Mouse (Mus musculus): ENCODE results near the gene Fam198a. TPM values are rescaled to one million over a fixed set of nuclear protein-coding genes. Genes with fewer than 3 reads are reported as not detected.

Fam198a gene
- total and polyA plus RNA-seq, 2 experiments = 4.0 to 4.4 TPM

DNA sequence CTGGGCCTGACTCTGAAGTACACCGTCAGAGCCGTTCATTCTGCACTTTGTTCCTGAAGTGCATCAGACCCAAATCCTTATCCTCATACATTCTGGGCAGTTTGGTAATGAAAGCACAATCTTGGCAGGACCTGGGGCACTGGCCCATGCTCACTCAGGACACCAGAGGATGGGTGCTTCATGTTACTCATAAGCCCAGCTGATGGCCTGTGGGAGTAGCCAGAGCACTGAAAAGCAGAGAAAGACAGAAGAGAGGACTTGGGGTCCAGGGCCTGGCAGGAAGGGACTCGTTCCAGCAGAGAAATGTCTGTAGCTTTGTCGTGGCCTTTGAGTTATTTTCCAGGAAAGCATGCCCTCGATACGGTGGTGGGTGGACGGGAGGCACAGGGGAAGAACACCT is 79.0 kb downstream of the Fam198a start:
- H3K27ac ChIP-seq (replicated peaks; ENCODE audit: insufficient read depth, low read depth, low read length) = no peak overlapping the region
- H3K4me3 ChIP-seq (ENCODE audit: insufficient read depth, low read depth, low read length) = no peak overlapping the region
- no peak for DNase-seq (ENCODE audit: extremely low read depth, low read depth, low spot score)
- no peaks in the 10 kb centered on the region for H3K79me2 ChIP-seq (ENCODE audit: control insufficient read depth, insufficient read depth, low read length)
- 93% methylated on average over 7 of the region's 7 CpGs for WGBS
- H3K36me3 ChIP-seq (ENCODE audit: control insufficient read depth, insufficient read depth, low read length) = no peaks in the 10 kb centered on the region
- peaks cover 22% of the 10 kb centered on the region for H3K4me1 ChIP-seq (ENCODE audit: control insufficient read depth, insufficient read depth, low read length)
- TF ChIP-seq POLR2A (IDR thresholded peaks at IDR 0.05; ENCODE audit: extremely low read depth, insufficient read depth, low read length) (no peak), CTCF (IDR thresholded peaks at IDR 0.05; ENCODE audit: low read depth, low read length) (no peak)
- H3K27me3 ChIP-seq (ENCODE audit: control insufficient read depth, insufficient read depth, low read length) = no peaks in the 10 kb centered on the region
- H3K9ac ChIP-seq (ENCODE audit: low read depth, low read length) = no peak overlapping the region

Other genes with a start within 250 kb of the Fam198a start
- 3.7 and 4.1 TPM in 2 replicates for gene Sec22c, start 245.5 kb upstream of the Fam198a start, total RNA-seq (2014; rRNA removed)
- 5.7 and 9.5 TPM in 2 replicates for gene Sec22c, start 245.5 kb upstream of the Fam198a start, polyA plus RNA-seq (2012; rRNA removed)
- gene Ss18l2, start 240.7 kb upstream of the Fam198a start, total RNA-seq (2014; rRNA removed) = 82.4 and 83.3 TPM in 2 replicates
- gene Ss18l2, start 240.7 kb upstream of the Fam198a start, polyA plus RNA-seq (2012; rRNA removed) = 35.2 and 56.8 TPM in 2 replicates
- 36.7 and 38.4 TPM in 2 replicates for gene Nktr, start 231.8 kb upstream of the Fam198a start, total RNA-seq (2014; rRNA removed)
- gene Nktr, start 231.8 kb upstream of the Fam198a start, polyA plus RNA-seq (2012; rRNA removed) = 13.0 and 27.2 TPM in 2 replicates
- 0.27 and 0.37 TPM in 2 replicates for gene Zfp651, start 191.7 kb upstream of the Fam198a start, total RNA-seq (2014; rRNA removed)
- gene Zfp651, start 191.7 kb upstream of the Fam198a start, polyA plus RNA-seq (2012; rRNA removed) = 0.62 and 1.2 TPM in 2 replicates
- 0.18 TPM in 1 of 2 replicates, not detected in the other for gene Klhl40, start 173.4 kb upstream of the Fam198a start, total RNA-seq (2014; rRNA removed)
- not detected in 2 replicates for gene Klhl40, start 173.4 kb upstream of the Fam198a start, polyA plus RNA-seq (2012; rRNA removed)
- 0.07 TPM in 1 of 2 replicates, not detected in the other for gene Hhatl, start 158.5 kb upstream of the Fam198a start, total RNA-seq (2014; rRNA removed)
- gene Hhatl, start 158.5 kb upstream of the Fam198a start, polyA plus RNA-seq (2012; rRNA removed) = not detected in 2 replicates
- gene Ccdc13, start 111.5 kb upstream of the Fam198a start, total RNA-seq (2014; rRNA removed) = not detected in 2 replicates
- gene Ccdc13, start 111.5 kb upstream of the Fam198a start, polyA plus RNA-seq (2012; rRNA removed) = not detected in 2 replicates
- gene Higd1a, start 92.6 kb upstream of the Fam198a start, total RNA-seq (2014; rRNA removed) = 45.6 and 65.6 TPM in 2 replicates
- 14.7 and 20.2 TPM in 2 replicates for gene Higd1a, start 92.6 kb upstream of the Fam198a start, polyA plus RNA-seq (2012; rRNA removed)
- gene Ackr2, start 52.6 kb upstream of the Fam198a start, total RNA-seq (2014; rRNA removed) = 1.6 and 2.3 TPM in 2 replicates
- gene Ackr2, start 52.6 kb upstream of the Fam198a start, polyA plus RNA-seq (2012; rRNA removed) = 1.4 and 2.4 TPM in 2 replicates
- 86.4 and 128 TPM in 2 replicates for gene Cyp8b1, start 34.7 kb upstream of the Fam198a start, total RNA-seq (2014; rRNA removed)
- 292 and 305 TPM in 2 replicates for gene Cyp8b1, start 34.7 kb upstream of the Fam198a start, polyA plus RNA-seq (2012; rRNA removed)
- 1.7 TPM in 2 replicates for gene Pomgnt2, start 46.1 kb downstream of the Fam198a start, total RNA-seq (2014; rRNA removed)
- gene Pomgnt2, start 46.1 kb downstream of the Fam198a start, polyA plus RNA-seq (2012; rRNA removed) = 3.8 and 5.3 TPM in 2 replicates
- gene Snrk, start 166.3 kb downstream of the Fam198a start, total RNA-seq (2014; rRNA removed) = 67.4 and 78.9 TPM in 2 replicates
- gene Snrk, start 166.3 kb downstream of the Fam198a start, polyA plus RNA-seq (2012; rRNA removed) = 34.3 and 36.4 TPM in 2 replicates

Data from liver, adult 2 months (tissue).